Mouse (Mus musculus) right cerebral cortex, adult 2 months (tissue): ENCODE data around the gene Prap1.
A peak's percentile ranks its signal among the peaks of the same experiment; 100 is the strongest.

Experiments used
- DNase-seq, 2 experiments: peaks; one replicate each; pipeline ENCODE4 v3.0.0; 2021 to 2022; ENCODE audit warnings: low spot score in 2 of 2

Gene Prap1

GRCm38 (mm10) chr7:140081408-140082241 is 11.6 kb upstream of the Prap1 start:
- peak; percentile 52 to 58 for DNase-seq

DNA sequence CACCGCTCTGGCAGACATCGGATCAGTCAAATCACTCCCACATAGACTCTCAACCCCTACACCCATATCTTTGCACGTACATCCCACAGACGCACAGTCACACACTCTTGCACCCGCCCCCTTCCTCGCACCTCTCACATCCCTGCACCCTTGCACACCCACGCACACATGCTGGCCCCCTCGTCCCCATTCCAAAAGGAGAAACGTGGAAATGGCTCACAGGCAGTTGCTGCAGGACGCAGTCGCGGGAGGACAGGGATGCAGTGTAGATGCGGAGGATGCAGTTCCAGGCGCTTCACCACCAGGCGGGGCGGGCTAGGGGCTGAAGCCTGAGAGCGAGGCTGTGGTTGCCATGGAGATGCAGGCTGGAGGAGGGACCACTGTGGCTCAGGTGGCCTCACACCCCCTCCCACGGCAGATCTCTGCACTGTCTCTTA is 10.9 kb upstream of the Prap1 start, which contains the start of gene Caly:
Gene Caly (minus strand): TSS at position 307 of the 437 bp plus-strand sequence.
- peak; percentile 93 to 94 for DNase-seq

GRCm38 (mm10) chr7:140090601-140091000 is 2.6 kb upstream of the Prap1 start:
- DNase-seq = no peak

- no peak for DNase-seq
These were observed 1.8 kb downstream of the Prap1 start for GRCm38 (mm10) chr7:140094954-140095353.

GRCm38 (mm10) chr7:140095556-140095955 is 2.4 kb downstream of the Prap1 start:
- DNase-seq = no peak

DNA sequence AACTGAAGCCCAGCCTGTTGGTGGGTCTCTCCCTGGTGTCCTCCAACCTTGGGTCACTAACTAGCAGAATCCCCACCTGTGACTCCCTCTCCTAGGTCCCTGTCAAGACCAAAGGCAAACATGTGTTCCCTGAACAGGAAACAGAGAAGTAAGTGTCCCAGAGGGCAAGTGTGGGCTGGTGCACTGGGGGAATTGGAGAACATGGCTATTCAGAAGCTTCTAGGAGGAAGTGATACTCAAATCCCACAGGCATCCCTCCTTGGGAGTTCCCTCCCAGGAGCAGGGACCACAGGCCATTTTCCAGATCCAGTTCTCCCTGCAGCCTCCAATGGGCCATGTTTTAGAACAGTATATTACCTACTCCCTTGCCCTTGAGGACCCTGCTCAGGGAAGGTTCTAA is 2.9 kb downstream of the Prap1 start:
- DNase-seq = no peak

GRCm38 (mm10) chr7:140098466-140098865 is 5.3 kb downstream of the Prap1 start:
- no peak for DNase-seq

DNA sequence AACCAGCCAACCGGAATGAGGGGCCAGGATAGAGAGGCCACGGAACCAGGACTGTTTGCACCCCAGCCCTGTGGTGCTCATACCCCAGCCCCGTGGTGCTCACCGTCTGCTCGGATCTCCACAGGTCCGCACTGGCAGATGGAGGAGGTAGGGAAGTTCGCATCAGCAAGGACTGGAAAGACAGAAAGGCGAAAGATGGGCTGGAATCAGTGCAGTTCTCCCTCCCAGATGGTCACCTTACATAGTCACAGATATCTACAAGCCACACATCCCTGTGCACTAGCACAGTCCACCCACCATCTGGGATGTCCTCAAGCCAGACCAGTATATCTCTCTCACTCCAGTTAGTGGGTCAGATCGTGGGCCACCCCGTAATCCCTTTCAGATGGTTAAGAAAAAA is 8.3 kb downstream of the Prap1 start:
- peak in 1 of 2 experiments; percentile 24 for DNase-seq

DNA sequence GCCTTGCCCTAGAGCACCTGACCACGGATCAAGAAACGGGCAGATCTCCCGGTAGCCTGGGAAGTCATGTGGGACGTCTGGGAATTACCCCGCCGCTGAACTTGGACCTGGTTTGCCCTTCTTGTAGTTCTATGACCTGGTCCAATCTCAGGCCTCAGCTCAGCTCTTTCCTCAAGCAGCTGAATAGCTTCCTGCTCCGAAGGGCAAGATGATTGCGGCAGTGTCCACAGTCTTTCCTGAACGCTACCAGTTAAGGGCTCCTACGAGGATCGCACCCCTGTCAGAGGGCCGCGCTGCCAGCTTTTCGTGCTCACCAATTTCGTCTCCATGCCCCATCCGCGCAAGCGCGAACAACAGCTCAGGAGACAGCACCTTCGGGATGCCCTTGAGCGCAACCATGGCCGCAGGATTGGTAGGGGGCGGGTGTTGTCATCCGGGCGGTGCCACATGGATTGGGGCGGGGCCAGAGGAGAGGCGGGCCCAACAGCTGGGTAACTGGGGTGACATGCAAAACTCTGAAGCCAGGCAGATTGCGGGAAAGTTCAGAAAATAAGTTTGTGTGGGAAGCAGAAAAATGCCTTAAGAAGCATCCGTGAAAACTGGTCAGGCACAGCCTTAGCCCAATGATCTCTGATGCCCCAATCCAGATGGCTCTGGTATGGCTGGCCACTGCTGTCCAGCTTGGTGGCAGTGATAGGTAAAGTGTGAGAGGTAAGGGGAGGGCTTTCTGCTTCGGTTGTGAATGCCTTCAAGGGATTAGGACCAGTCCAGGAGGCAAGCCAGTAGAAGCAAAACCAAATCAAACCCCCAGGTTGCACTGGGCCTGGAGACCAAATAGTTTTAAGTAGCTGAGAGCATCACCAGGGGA is 9.0 kb downstream of the Prap1 start, which contains the start of gene Fuom:
Gene Fuom (minus strand): TSS at position 449 of the 868 bp plus-strand sequence.
- peak; percentile 85 to 86 for DNase-seq

DNA sequence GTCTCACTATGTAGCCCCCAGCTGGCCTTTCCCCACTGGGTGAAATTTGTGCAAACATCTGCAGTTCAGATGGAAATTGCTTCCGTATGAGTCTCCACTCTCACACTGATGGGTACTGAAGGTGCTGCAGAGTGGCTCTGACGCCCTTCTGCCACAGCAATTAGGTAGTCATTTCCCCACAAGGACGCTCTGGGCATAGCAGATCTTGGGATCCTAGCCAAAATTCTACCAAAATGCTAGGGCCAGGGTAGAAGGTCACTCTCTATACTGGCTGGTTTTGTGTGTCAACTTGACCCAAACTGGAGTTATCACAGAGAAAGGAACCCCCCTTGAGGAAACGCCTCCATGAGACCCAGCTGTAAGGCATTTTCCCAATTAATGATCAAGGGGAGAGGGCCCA is 10.8 kb downstream of the Prap1 start:
- no peak for DNase-seq

DNA sequence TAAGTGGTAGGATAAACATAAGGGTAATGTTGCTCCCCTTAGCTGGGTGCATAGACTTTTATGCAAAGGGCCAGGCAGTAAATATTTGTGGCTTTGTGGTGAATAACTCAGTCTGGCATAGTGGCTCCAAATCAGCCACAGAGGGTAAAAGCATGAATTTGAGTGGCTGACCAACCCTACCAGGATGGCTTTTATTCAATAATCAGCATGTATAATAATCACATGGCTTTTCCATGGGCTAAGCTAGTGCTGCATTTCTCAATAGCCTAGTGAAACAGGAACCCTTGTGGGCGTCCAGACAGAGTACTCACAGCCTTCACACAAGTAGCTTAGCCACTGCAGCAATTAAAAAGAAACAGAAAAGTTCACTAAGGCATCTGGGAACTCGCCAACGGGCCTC is 18.7 kb downstream of the Prap1 start:
- no peak for DNase-seq

DNA sequence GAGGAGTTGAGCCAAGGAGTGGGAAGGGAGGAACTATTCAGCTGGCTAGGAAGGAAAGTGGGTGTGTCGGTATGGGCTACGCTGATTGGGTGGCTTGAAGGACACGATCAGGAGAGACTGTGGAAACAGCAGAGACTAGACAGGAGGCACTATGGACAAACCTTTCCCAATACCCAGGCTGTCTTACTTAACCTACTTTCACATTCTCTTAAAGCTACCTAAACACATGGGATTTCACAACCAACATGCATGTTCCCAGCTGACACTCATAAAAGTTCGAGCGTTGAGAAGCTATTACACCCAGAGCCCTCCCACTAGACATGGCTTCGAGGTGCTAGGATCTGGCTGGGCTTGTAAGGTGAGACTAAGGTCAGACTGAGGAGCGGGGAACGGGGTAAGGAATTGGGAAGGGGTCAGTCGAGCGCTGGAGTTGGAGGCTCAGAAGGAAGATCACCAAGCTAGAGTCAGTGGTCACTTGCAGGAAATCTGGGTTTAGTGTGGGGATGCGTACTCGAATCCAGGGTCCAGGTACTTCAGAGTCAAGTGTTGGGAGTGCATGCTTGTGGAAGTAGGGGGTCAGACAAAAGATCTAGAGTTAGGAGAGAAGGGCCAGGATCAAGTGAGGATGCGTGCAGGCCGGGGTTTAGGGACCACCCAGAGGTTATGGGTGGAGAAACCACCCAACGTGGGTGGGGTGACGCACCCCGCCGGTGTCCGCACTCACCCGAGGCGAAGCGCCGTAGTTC is 22.6 kb downstream of the Prap1 start, which contains the start of gene Paox:
Gene Paox (plus strand): TSS at position 217 of the 746 bp plus-strand sequence.
- peak; percentile 56 to 64 for DNase-seq

DNA sequence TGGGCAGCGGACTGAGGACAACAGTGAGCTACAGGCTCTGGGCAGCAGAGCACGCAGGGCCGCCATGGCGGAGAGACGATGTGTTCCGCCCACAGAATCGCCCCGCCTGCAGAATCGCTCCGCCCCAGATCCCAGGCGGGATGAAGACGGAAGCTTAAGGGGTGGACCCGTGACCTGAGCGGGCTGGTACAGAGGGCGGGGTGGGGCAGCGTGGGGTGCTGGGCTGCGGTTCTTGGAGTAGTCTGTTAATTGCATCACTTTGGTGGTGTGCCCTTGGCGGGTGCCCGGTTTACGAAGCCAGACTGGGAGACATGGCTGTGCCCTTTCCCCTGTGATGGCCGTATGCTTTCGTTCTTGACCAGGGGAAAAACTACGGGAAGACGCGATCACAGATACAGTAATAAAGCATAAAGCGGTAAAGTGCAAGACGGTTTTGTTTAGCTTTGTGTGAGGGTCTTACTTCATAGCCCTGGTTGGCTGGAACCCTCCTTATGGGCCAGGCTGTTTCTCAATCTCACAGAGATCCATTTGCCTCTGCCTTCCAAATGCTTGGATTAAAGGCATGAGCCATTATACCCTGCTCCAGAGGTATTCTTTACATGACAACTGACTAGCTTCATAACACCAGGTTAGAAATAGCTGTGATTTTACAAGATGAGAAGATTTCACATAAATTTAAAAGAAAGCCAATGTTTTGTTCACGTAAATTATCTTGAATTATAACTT is 23.3 kb downstream of the Prap1 start, which contains the start of gene Echs1:
Gene Echs1 (minus strand): TSS at position 148 of the 726 bp plus-strand sequence.
- DNase-seq = peak; percentile 82 to 85

GRCm38 (mm10) chr7:140120484-140120883 is 27.3 kb downstream of the Prap1 start:
- no peak for DNase-seq

DNA sequence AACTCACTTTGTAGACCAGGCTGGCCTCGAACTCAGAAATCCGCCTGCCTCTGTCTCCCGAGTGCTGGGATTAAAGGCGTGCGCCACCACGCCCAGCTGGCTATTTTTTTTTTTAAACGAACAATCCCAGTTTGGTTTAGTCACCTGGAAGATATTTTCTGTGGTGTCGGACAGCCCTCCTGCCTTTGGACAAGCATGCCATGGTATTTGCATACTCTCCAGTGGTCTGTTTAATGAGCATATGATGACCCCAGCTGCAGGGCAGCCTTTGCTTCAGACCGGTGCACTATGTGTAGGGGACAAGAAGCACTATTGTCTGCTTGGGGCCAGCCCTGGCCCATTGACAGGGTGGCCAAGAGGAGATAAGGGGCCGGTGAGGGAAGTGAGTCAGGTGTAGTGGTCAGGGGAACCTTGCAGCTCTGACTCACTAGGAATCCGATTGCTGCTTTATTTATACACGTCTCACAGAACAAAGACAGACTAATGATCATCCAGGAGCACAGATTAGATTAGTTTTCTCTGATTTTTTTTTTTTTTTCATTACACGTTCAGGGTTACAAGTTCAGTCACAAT is 28.2 kb downstream of the Prap1 start:
- no peak for DNase-seq

DNA sequence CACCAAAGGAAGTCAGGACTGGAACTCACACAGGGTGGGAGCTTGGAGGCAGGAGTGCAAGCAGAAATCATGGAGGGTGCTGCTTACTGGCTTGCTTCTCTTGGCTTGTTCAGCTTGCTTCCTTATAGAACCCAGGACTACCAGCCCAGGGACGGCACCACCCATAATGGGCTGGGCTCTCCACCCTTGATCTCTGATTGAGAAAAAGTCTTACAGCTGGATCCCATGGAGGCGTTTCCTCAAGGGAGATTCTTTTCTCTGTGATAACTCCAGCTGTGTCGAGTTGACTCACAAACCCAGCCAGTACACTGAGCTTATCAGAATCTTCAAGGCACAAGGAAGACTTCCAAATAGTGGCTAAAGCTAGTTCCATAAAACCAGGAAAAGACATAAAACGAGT is 29.6 kb downstream of the Prap1 start:
- DNase-seq = no peak

DNA sequence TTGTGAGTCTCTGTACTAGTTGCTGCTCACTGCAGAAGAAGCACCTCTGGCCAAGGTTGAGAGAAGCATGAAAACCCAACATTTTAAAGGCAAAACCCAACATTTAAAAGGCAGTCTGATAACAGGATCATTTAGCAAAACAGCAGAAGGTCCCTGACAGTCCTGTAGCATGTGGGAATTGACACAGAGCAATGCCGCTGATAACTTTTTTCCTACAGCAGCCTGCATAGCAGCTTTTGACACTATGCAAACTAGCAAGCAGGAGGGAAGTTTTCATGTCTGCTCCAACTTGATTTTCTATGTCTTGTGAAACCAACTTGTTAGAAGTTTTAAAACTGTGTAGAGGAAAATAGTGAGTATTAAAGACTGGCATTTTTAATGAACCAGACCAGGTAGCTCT is 31.2 kb downstream of the Prap1 start:
- no peak for DNase-seq

- DNase-seq = peak; percentile 84 to 85
These were observed 32.3 kb downstream of the Prap1 start for GRCm38 (mm10) chr7:140125278-140126021.

DNA sequence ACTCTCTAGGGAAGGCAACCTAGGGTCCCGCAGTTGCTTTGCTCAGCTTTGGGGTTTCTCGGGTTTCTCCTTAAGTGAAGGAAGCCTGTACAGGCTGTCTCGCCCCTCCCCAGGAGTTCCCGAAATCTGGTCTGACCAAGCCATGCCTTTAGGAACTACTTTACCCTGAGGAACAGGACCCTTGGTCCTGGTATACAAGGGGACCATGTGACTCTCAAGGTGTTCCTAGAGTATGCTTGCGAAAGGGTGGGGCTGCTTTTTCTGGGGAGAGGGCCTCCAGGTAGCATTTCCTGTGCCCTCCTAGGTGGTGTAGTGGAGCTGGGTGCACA is 32.8 kb downstream of the Prap1 start:
- DNase-seq = no peak

- no peak for DNase-seq
These were observed 33.7 kb downstream of the Prap1 start for GRCm38 (mm10) chr7:140126934-140127333.
